Mouse (Mus musculus): Measurements from ENCODE around the gene Tyrp1.
A peak's percentile ranks its signal among the peaks of the same experiment; 100 is the strongest.

The Tyrp1 gene

GRCm38 (mm10) chr4:80834050-80834449, at the start of gene Tyrp1:
Gene Tyrp1, plus strand, starts transcription at chr4:80834123.
- DNase-seq, result peak; percentile 53

DNA sequence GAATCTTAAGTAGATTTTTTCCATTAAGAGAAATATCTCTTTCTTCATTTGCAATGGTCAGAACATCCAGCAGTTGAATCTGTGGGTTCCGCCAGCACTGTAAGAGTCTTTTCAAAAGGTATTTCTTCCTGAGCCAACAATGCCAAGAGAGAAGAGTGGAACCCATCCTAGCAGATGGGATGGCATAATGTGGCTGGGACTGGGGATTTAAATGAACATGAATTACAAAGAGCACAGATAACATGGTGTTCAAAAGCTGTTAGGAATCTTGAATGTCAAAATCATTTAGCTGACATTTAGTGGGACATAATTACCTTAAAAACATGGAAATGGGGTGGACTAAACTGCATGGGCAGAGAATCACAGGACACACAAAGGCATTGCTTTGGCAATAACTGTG, 45.6 kb upstream of the Tyrp1 start:
- DNase-seq, result peak; percentile 25 to 29

DNA sequence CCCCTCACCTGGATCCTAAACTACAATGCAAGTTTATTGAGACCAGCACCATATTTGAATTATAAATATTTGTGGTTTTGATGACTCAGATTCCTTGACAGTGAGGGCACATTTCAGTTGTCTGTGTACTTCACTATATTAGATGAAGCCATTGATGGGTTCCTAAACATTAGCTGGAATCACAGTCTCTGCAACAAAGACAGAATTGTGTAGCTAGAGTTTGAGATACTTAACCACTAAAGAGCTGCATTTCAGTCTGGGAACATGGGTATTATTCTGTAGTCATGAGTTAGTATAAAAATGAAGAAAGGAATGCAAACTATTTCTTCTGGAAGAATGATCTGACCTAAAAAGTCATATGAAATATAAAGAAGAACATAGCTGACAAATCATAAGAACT, 14.4 kb upstream of the Tyrp1 start:
- DNase-seq, result no peak

DNA sequence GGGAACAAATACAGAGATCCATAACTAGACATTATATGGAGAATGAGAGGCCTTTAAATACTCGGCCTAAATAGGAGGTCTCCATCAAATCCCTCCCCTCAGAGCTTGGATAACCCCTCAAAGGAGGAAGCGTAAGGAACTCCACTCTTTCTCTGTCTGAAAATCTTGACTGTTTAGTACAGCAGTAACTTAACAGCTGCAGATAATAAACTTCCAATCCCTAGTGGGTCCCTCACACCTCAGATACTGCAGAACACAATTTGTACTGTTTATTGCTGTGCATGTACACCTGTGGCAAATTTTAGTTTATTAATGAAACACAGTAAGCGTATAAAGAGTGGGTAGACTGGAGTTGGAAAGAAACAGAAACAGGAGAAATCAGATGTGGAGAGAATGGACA, 12.0 kb upstream of the Tyrp1 start:
- no peak for DNase-seq

DNA sequence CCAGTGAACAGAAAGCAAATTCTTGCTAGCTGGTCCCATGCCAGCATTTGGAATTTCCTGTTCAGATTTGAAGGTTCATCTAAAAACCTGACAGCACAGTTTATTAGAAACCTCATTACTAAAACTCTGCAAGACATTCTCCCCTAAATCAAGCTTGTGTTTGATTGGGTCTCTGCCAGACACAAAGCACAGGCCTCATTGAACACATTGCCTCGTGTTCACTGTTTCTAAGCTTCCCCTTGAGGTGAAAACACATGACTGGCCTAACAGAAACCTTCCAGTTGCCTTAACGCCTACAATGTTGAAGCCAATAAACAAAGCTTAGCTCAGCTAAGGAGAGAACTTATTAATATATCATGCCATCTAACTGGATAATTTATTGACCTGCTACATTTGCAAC, 5.7 kb upstream of the Tyrp1 start:
- peak in 1 of 2 experiments; percentile 19 for DNase-seq

DNA sequence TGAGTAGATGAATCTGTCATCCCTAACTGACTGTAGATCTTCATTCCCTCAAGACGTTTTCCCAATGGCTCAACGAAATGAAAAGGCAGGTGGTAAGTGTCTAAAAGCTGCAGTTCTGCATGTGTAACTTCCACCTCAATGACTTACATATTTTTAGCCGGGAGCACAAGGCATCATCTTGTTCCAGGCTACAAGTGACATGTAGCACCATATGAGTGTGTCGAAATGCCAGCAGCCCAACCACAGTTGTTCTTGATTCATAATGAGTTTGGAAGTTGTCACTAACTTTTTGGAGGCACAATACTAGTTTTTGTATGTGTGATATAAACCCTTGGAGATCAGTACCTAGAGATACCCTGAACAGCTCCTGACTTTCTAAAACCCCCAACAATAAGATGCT, 5.4 kb downstream of the Tyrp1 start:
- no peak for DNase-seq

DNA sequence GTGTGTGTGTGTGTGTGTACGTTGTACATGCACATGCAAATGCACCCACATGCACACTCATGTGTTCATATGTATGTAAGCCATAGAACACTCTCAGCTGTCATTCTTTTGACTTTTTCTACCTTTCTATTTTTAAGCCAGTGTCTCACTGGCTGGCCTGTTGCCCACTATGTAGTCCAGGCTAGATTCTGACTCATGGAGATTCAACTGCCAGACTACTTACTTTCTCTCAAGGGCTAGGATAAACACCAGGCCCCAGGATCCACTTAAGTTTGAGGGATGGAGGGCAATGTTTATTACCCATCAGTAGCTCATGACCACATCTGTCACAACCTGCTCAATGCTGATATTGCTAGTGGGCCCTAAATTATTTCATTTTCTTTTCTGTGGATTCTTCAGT, 8.1 kb downstream of the Tyrp1 start:
- DNase-seq, result no peak

DNA sequence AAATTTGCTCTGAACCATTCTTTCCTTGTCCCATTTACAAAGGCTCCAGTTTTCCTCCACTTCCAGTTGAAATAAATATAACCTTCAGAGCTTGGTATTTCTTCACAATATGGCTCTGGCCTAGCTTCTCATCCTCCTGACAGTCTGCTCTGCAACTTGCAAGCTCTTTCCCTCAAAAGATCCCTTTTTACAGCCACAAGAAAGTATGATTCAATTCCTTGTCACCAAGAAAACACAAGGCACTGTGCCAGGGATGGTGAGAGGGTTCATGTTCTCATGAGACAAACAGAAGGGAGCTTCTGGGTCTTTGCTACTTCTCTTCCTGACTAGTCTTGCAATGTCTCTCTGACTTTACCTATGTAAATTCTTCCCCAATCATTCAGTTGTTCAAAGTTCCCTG, 9.8 kb downstream of the Tyrp1 start:
- DNase-seq, result no peak

- peak; percentile 73 to 74 for DNase-seq
Observed at GRCm38 (mm10) chr4:80846052-80846451, 12.1 kb downstream of the Tyrp1 start.

DNA sequence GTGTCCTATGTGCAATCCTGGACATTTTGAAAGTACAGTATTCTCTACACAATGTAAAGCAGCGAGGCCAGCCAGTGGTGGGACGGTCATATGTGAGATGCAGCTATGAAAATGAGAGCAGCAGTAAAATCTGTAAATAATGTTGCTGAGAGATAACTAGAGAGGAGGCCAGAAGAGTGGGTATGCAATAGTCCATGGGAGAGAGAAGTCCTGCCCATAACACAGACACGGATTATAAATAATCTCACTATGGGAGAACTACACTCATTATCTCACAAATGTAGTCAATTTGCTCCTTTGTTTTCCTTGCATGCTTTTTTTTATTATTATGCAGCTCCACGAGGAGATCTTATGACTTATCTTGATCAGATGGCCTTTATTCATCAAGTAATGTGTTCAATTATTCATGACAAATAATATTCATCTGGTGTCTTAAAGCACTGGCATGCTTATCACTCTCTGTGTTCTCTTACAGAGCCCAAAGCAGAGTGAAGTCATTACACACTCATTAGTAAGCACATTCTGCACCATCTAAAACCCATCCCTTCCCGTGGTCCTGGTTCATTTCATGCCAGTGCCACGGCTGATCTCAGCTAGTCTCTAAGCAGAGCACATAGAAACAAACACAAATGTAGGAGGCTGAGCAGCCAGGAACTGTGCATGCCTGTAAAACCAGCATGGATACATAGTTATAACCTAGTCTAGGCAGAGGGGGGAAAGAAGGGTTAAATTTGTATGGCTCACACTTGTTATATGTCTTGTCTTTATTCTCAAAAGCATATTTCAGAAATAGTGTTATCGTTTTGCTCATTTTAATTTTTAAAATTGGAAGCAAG, 18.9 kb downstream of the Tyrp1 start:
- DNase-seq, result no peak

DNA sequence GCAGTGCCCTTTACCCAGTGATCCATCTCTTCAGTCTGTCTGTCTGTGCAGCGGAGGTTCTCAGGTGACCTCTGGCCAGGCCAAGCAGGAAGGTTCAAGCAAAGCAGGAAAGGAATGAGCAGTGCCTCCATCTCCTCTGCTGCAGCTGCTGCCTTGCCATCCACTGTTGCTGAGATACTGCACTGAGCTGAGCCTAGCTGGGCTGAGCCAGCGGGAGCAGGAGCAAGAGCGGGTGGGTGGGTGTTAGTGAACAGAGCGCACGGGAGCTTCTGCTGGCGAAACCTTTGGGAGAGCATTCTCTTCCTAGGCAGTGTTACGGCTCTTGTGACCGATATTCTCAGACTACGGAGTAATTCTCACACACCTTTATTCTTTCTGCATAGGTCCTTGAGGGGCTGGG, 21.6 kb downstream of the Tyrp1 start:
- no peak for DNase-seq

- DNase-seq, result peak; percentile 35 to 57
Observed at GRCm38 (mm10) chr4:80862962-80863361, 29.0 kb downstream of the Tyrp1 start.

DNA sequence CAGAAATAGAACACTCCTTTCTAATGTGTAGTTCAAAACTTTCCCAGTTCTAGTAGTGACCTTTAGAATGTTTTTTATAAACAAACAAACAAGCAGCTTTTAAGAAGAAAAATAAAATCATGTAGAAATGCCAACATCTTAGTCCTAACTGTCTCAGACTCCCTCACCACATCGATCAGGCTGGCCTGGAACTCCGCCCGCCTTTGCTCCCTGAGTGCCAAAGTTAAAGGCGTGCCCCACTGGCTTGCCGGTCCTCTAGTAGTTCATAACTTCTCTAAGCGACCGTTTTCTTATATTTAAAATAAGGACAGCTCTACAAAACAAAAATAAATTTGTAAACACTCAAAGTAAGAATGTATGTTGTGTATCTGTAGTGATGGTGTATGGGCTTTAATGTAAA, 30.0 kb downstream of the Tyrp1 start:
- peak; percentile 57 to 70 for DNase-seq

DNA sequence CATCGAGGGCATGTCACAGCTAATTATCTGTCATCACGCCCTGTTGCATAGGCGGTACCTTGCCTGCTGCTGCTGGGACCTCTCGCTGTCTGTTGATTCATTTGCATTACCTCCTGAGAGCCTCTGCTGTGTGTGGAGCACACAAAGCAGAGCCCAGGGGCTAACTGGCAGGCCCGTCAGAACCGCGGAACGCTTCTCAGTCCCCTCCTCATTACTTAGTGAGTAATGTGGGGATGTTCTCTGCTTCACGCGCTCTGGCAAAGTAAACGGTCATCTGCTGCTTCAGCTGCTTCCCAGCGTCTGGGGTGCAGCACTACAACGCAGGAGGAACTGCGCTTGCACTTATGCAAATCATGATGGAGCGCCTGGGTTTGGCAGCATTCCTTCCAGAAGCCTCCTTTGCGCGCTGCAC, 30.6 kb downstream of the Tyrp1 start:
- DNase-seq, result peak; percentile 89 to 91

GRCm38 (mm10) chr4:80866065-80866464, 32.1 kb downstream of the Tyrp1 start:
- DNase-seq, result peak; percentile 66 to 75

DNA sequence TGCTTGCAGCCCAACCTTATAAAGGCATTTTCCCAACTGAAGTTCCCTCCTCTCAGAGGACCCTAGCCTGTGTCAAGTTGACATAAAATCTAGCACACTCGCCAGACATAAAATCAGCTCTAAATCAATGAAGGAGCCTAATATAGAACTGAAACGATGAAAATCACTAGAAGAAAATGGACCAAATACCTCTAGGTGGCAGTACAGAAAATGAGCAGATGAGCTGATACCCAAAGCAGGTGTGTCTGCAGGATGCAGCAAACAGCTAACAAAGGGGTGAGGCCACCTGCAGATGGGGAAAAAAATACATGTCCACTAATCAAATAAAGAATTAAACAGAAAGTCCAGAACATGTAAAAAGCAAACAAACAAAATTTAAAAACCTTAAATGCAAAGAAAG, 35.7 kb downstream of the Tyrp1 start:
- peak in 1 of 2 experiments; percentile 25 for DNase-seq

DNA sequence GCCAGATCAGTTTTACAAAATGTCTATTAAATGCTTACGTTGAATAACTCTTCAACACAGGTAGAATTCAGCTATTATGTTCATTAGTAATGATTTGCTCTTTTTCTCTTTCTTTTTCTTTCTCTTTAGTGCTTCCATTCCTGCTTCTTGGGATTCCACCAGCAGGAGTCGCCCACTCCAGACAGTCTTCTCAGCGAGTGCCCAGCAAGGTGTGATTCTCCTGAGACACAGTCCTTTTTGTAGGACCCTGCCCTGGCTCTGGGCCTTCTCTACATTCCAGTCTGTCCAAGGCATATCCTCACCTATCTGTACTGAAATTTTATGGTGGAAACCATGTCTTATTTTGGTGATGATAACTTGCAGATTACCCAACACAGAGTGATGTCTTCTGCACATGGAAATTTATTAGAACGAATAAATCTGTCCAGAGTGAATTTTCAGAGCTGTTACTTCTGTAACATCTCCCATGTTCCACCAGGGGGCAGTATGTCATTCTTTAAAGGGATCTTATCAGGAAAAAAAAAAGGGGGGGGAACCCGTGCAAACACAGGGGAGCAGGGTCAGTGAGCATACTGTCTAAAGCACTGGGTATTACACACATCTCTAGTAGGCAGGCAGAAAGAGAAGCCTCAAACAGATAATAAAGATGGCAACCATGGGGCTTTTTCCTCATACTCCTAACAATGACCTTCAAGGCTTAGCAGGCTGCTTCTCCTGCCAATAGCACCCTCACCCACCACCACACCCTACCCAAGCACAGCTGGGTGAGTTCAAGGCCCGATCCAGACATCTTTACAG, 39.1 kb downstream of the Tyrp1 start:
- DNase-seq, result peak; percentile 56 to 76

DNA sequence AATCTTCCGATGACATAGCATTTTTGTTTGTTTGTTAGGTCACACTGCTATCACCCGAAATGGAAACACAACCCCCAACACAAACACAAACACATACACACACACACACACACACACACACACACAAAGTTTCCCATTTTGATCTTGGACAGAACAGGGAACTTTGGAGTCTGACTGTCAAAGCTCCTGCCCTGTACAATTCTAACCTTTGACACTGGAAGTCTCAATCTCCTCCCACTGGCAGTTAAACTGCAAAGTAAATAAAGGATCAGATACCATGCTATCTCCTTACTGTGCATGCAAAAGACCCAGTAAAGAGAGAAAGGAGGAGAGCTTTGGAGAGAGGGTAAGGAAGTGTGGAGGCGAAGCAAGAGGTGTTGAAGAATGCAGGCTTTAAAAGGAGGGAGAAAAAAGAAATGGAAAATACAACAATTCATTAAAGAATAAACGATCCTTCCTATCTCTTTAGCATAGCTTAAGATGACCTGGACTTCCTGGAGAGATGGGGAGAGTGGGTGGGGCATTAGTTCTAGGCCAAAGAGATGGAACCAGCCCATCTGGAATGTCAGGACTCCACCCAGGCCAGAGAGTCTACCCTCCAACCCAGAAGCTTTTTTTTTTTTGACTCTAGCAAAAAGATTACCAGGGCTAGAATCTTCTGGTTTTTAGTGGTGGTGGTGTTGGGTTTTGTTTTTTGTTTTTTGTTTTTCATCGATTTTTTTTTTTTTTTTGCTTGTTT, 40.4 kb downstream of the Tyrp1 start:
- DNase-seq, result no peak

DNA sequence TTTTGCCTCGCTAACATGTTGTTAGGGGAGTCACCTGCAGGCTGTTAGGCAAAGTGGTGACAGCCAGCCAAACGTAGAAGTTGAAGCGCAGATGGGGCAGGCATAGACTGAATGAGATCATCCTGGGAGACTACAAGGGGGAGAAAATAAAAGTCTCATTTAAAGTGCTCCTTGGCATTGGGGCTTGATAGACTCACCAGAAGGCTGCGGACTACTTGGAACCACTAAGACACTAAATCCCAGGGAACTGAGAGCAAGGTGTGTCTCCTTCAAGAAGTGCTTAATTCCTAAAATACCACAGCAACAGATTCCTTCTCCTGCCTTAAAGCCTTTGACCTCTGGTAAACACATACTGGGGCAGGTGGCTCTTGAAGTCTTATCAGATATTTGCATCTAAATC, 41.1 kb downstream of the Tyrp1 start:
- no peak for DNase-seq

GRCm38 (mm10) chr4:80881996-80882599, 48.2 kb downstream of the Tyrp1 start:
- DNase-seq, result no peak

- DNase-seq, result no peak
Observed at GRCm38 (mm10) chr4:80886631-80887030, 52.7 kb downstream of the Tyrp1 start.

GRCm38 (mm10) chr4:80891004-80891403, 57.1 kb downstream of the Tyrp1 start:
- DNase-seq, result no peak

Data from cerebellum, postnatal 10 days (tissue).